In the genomic region with DNA sequence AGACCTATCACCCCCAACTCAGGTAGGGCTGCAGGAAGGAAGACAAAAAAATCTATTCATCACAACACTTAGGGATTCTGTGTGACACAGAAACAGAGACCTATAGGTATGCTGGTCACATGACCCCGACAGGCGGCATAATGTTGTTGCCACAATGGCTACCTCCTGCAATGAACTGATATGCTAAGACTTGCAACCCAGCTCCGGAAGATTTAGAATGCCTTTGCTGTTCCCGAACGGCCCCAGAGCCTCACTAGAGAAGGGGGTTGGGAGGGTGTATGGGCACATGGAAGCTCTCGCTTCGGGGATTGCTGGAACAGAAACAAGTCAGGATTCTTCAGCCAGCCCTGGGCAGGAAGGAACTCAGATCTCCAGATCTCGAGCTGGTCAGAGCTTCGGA, we compare ENCODE assay signal across 8 mouse cellular contexts. TPM values are rescaled to one million over a fixed set of nuclear protein-coding genes. Genes with fewer than 3 reads are reported as not detected.
A peak's percentile ranks its signal among the peaks of the same experiment; 100 is the strongest.
DNase-seq lines count a peak whose midpoint lies in the region; ATAC-seq lines count a peak whose summit lies in the region.

No protein-coding gene starts in this region.

- ATAC-seq in kidney, embryonic 16.5 days (ENCODE audit: low FRiP score, low TSS enrichment): 0 out of 2 replicates have a peak, but pooled peaks have one; percentile 3
- ATAC-seq in forebrain, embryonic 14.5 days: peak; percentile 13; the same call in 1 of the 2 replicates
- no peak for ATAC-seq in liver, embryonic 11.5 days (replicated peaks; ENCODE audit: low FRiP score)
- ATAC-seq in neural tube, embryonic 13.5 days (ENCODE audit: low read depth): peak; percentile 19; the same call in 1 of the 2 replicates

- H3K4me3 ChIP-seq in kidney, embryonic 16.5 days (ENCODE audit: low read length): peak overlapping the region; percentile 42
- no peak overlapping the region for H3K4me3 ChIP-seq in forebrain, embryonic 14.5 days (ENCODE audit: low read depth, low read length)
- peak overlapping the region; percentile 14; the same call in 1 of the 2 replicates for H3K4me3 ChIP-seq in liver, embryonic 11.5 days (ENCODE audit: low read depth, low read length)
- peak overlapping the region; percentile 1 for H3K4me3 ChIP-seq in neural tube, embryonic 13.5 days

- H3K4me2 ChIP-seq in kidney, embryonic 16.5 days (replicated peaks; ENCODE audit: low read depth, low read length): peak overlapping the region; percentile 55
- peak overlapping the region; percentile 33 for H3K4me2 ChIP-seq in forebrain, embryonic 14.5 days (ENCODE audit: low read length)
- H3K4me2 ChIP-seq in liver, embryonic 11.5 days: peak overlapping the region; percentile 27
- H3K4me2 ChIP-seq in neural tube, embryonic 13.5 days: peak overlapping the region; percentile 42

- peaks cover 35% of the 10 kb centered on the region for H3K27me3 ChIP-seq in kidney, embryonic 16.5 days (ENCODE audit: insufficient read depth, low read length)
- 0 out of 2 replicates have a peak, but pooled peaks cover 4% of the 10 kb centered on the region for H3K27me3 ChIP-seq in forebrain, embryonic 14.5 days (replicated peaks; ENCODE audit: control insufficient read depth, insufficient read depth, low read length)
- peaks cover 52% of the 10 kb centered on the region for H3K27me3 ChIP-seq in liver, embryonic 11.5 days (replicated peaks; ENCODE audit: control insufficient read depth, insufficient read depth, low read length)
- H3K27me3 ChIP-seq in neural tube, embryonic 13.5 days: peaks cover 53% of the 10 kb centered on the region

- H3K4me1 ChIP-seq in kidney, embryonic 16.5 days (ENCODE audit: insufficient read depth, low read length): peaks cover 30% of the 10 kb centered on the region
- H3K4me1 ChIP-seq in forebrain, embryonic 14.5 days (ENCODE audit: control insufficient read depth, insufficient read depth, low read length): peaks cover 27% of the 10 kb centered on the region
- peaks cover 2% of the 10 kb centered on the region; the same call in 1 of the 2 replicates for H3K4me1 ChIP-seq in liver, embryonic 11.5 days (replicated peaks; ENCODE audit: control insufficient read depth, insufficient read depth, low read length)
- peaks cover 50% of the 10 kb centered on the region for H3K4me1 ChIP-seq in neural tube, embryonic 13.5 days (replicated peaks)

- H3K9me3 ChIP-seq in kidney, embryonic 16.5 days (ENCODE audit: low read length): no peaks in the 10 kb centered on the region
- no peaks in the 10 kb centered on the region for H3K9me3 ChIP-seq in forebrain, embryonic 14.5 days (replicated peaks; ENCODE audit: control insufficient read depth, low read length)
- H3K9me3 ChIP-seq in liver, embryonic 11.5 days (ENCODE audit: control insufficient read depth, low read length): no peaks in the 10 kb centered on the region
- no peaks in the 10 kb centered on the region for H3K9me3 ChIP-seq in neural tube, embryonic 13.5 days

- peak overlapping the region; percentile 37; the same call in 1 of the 2 replicates for H3K9ac ChIP-seq in kidney, embryonic 16.5 days (replicated peaks; ENCODE audit: low read length)
- peak overlapping the region; percentile 29; the same call in 1 of the 2 replicates for H3K9ac ChIP-seq in forebrain, embryonic 14.5 days (ENCODE audit: low read length)
- no peak overlapping the region for H3K9ac ChIP-seq in liver, embryonic 11.5 days (ENCODE audit: low read depth, low read length)
- H3K9ac ChIP-seq in neural tube, embryonic 13.5 days: peak overlapping the region; percentile 18; the same call in 1 of the 2 replicates

- 7% methylated on average over 9 of the region's 9 CpGs for WGBS in kidney, embryonic 16.5 days
- WGBS in forebrain, embryonic 14.5 days: 4% methylated on average over 9 of the region's 9 CpGs
- WGBS in liver, embryonic 11.5 days: 2% methylated on average over 9 of the region's 9 CpGs
- 3% methylated on average over 9 of the region's 9 CpGs for WGBS in neural tube, embryonic 13.5 days

- DNase-seq in kidney, adult 11 months: no peak
- peak; percentile 46 for DNase-seq in T-cell, adult 2 months (ENCODE audit: low spot score)
- DNase-seq in forebrain, embryonic 14.5 days (ENCODE audit: low spot score): no peak
- no peak for DNase-seq in liver, embryonic 11.5 days (ENCODE audit: low spot score)
- DNase-seq in urinary bladder, adult 2 months (ENCODE audit: low spot score): no peak
- DNase-seq in cerebellum, postnatal 14 days: no peak

- H3K36me3 ChIP-seq in kidney, embryonic 16.5 days (ENCODE audit: insufficient read depth, low read length): no peaks in the 10 kb centered on the region
- no peaks in the 10 kb centered on the region for H3K36me3 ChIP-seq in forebrain, embryonic 14.5 days (ENCODE audit: control insufficient read depth, insufficient read depth, low read length)
- no peaks in the 10 kb centered on the region for H3K36me3 ChIP-seq in liver, embryonic 11.5 days (ENCODE audit: control insufficient read depth, insufficient read depth, low read length)
- H3K36me3 ChIP-seq in neural tube, embryonic 13.5 days: no peaks in the 10 kb centered on the region

- H3K27ac ChIP-seq in kidney, embryonic 16.5 days (ENCODE audit: low read length): no peak overlapping the region
- H3K27ac ChIP-seq in forebrain, embryonic 14.5 days (ENCODE audit: low read depth, low read length): 0 out of 2 replicates have a peak overlapping the region, but pooled peaks have one; percentile 68
- H3K27ac ChIP-seq in liver, embryonic 11.5 days (ENCODE audit: low read depth, low read length): no peak overlapping the region
- peak overlapping the region; percentile 91 for H3K27ac ChIP-seq in neural tube, embryonic 13.5 days (replicated peaks)

RNA-seq across cellular contexts. Expression of a gene that starts 55.5 kb away (rescaled TPM):
- polyA plus RNA-seq in kidney, embryonic 16.5 days (2015; fragmentation: Nextera tagmentation; extraction: Ambion mirVana): 9.1 and 10.7 TPM in 2 replicates
- 20.0 and 24.5 TPM in 2 replicates for polyA plus RNA-seq in forebrain, embryonic 14.5 days (2014; fragmentation: Nextera tagmentation; extraction: Ambion mirVana)
- polyA plus RNA-seq in liver, embryonic 11.5 days (2014; fragmentation: Nextera tagmentation; extraction: Ambion mirVana): 8.0 TPM in 2 replicates
- 24.9 and 26.5 TPM in 2 replicates for polyA plus RNA-seq in neural tube, embryonic 13.5 days (2015; fragmentation: Nextera tagmentation; extraction: Ambion mirVana)
- 11.9 and 19.1 TPM in 2 replicates for polyA plus RNA-seq in urinary bladder, adult 2 months (2012; rRNA removed)

Comparison
In these comparisons a context has a peak if more than half of its experiments do, and no peak if none do; other contexts are left out.
1. H3K27ac ChIP-seq: peak in forebrain, embryonic 14.5 days (single experiment) and neural tube, embryonic 13.5 days (single experiment); none in kidney, embryonic 16.5 days (single experiment) and liver, embryonic 11.5 days (single experiment).
2. Peak in every context shown above with its lines, with median percentiles within 50 percentile points of each other: H3K4me2 ChIP-seq.